Mouse (Mus musculus) neural tube, embryonic 11.5 days (tissue): ENCODE measurements around the gene Rps6kc1. TPM values are rescaled to one million over a fixed set of nuclear protein-coding genes. Genes with fewer than 3 reads are reported as not detected.

Experiments used
- ATAC-seq: fragments of 200-750 bp; cut with Nextera tagmentation; 2 replicates; pipeline ENCODE4 v1.8.0; 2017; ENCODE audit warnings: moderate number of reproducible peaks, mild to moderate bottlenecking, moderate TSS enrichment, moderate library complexity; ENCODE audit not compliant: insufficient read depth, low FRiP score, low TSS enrichment
- DNase-seq: peaks from one replicate; pipeline ENCODE4 v3.0.0-alpha.2; 2015; ENCODE audit warnings: low spot score
- H3K27ac ChIP-seq: fragments of 300-500 bp; sonication (generic); 2 replicates; pipeline ENCODE4 v1.5.1; 2014; ENCODE audit warnings: low read depth, mild to moderate bottlenecking, low read length
- H3K27me3 ChIP-seq: fragments of 300-500 bp; sonication (generic); 2 replicates; pipeline ENCODE4 v1.6.1; 2014; ENCODE audit warnings: mild to moderate bottlenecking, low read length, mixed read lengths; ENCODE audit not compliant: control insufficient read depth, insufficient read depth
- H3K36me3 ChIP-seq: fragments of 300-500 bp; sonication (generic); 2 replicates; pipeline ENCODE4 v1.6.1; 2014; ENCODE audit warnings: mild to moderate bottlenecking, low read length, moderate library complexity, mixed read lengths; ENCODE audit not compliant: control insufficient read depth, insufficient read depth
- H3K4me1 ChIP-seq: fragments of 300-500 bp; sonication (generic); 2 replicates; pipeline ENCODE4 v1.6.1; 2014; ENCODE audit warnings: low read length, mixed read lengths; ENCODE audit not compliant: control insufficient read depth, insufficient read depth
- H3K4me2 ChIP-seq: fragments of 300-500 bp; sonication (generic); 2 replicates; pipeline ENCODE4 v1.6.1; 2014; ENCODE audit warnings: low read depth, mild to moderate bottlenecking, moderate library complexity
- H3K4me3 ChIP-seq: fragments of 300-500 bp; sonication (generic); 2 replicates; pipeline ENCODE4 v1.5.1; 2014; ENCODE audit warnings: low read depth, low read length
- H3K9ac ChIP-seq: fragments of 300-500 bp; sonication (generic); 2 replicates; pipeline ENCODE4 v1.6.1; 2014; ENCODE audit warnings: mild to moderate bottlenecking, low read length
- H3K9me3 ChIP-seq: fragments of 300-500 bp; sonication (generic); 2 replicates; pipeline ENCODE4 v1.6.1; 2016; ENCODE audit warnings: low read length; ENCODE audit not compliant: control insufficient read depth
- WGBS: fragments of 180-500 bp; shearing (Covaris S2); extraction: QIAGEN DNeasy Blood & Tissue Kit; methylation state at CpG from one replicate; pipeline ENCODE4 v1.1.7; 2014; 5-methylcytosine and 5-hydroxymethylcytosine counted together
- polyA plus RNA-seq: library from polyadenylated mRNA; unstranded; fragments of >200 nt; fragmentation: Nextera tagmentation; extraction: Ambion mirVana; gene quantifications from 2 replicates; pipeline ENCODE4 v1.2.1, GENCODE M21; 2014

The Rps6kc1 gene
- polyA plus RNA-seq, 1 experiment from 2014 or later, result 22.5 TPM

DNA sequence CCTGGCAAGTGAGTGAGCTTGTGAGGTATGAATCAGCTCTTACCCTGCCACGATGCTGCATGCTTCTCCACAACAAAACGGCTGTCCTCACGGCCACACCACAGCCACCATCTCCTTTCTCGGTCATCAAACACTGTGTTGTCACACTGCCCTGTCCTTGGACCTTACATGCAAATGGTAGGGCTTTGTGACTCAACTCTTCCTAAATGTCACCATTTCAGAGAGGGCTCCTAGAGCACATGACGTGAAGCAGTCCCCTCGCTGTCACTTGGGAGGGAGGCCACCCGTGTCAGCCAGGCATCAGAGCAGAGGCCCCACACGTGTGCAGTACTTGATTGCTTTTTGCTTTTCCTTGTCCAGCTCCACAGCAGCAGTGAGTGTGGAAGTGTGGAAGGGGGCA lies 104.8 kb downstream of the Rps6kc1 start:
- H3K4me3 ChIP-seq, result no peak overlapping the region
- no peaks in the 10 kb centered on the region; the same call in 1 of the 2 replicates for H3K36me3 ChIP-seq
- no peaks in the 10 kb centered on the region for H3K9me3 ChIP-seq
- H3K4me1 ChIP-seq, result peaks cover 12% of the 10 kb centered on the region
- no peak overlapping the region for H3K27ac ChIP-seq
- ATAC-seq, result no peak
- WGBS, result 88% methylated on average over 8 of the region's 8 CpGs
- H3K27me3 ChIP-seq, result no peaks in the 10 kb centered on the region
- DNase-seq, result no peak
- H3K4me2 ChIP-seq, result no peak overlapping the region
- H3K9ac ChIP-seq, result no peak overlapping the region

DNA sequence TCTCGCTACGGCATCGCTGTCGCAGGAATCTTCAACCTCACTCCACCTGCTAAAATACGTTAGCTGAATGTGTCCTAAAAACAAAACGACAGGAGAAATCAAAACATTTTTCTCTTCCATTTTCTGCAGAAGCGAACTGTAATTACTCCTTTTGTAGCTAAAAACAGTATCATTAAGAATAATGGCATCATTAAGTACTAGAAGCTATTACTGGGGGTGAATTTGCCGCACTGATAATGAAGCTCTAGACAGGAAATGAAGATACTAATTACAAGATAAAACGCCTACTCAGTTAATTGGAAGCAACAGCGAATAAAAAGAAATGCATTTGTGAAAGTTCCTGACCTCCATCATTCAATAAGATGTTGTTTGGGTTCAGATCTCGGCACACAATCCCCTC lies 112.9 kb downstream of the Rps6kc1 start:
- Histone ChIP-seq H3K4me3 (no peak overlapping the region), H3K27me3 (no peaks in the 10 kb centered on the region), H3K36me3 (no peaks in the 10 kb centered on the region), H3K4me2 (no peak overlapping the region), H3K9me3 (no peaks in the 10 kb centered on the region), H3K9ac (no peak overlapping the region), H3K27ac (no peak overlapping the region), H3K4me1 (no peaks in the 10 kb centered on the region)
- ATAC-seq (no peak), DNase-seq (no peak)
- 89% methylated on average over 11 of the region's 11 CpGs for WGBS

DNA sequence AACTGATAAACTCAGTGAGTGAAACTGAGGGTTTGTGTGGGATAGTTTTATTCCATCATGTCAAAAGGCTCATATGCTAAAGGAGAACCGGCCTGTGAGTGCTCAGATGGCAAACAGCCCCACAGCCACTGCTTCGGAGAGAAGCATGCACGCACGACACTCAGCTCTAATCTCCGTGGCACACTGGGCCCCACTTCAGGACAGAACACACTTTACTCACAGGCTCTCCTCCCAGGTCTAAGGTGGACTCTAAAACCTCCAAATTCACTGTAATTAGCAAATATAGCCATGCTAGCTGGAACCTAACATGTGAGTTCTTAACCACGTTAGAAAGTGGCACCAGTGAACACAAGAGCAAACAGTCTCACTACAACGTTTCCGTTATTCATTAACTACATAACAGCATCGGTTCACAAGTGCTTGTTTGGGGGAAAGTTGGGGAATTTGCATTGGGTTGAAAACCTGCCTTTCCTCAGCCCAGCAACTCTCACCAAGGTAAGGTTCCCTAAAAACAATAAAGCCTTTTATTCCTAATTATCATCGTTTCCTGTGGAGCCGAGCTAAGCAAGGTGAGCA lies 114.0 kb downstream of the Rps6kc1 start:
- no peak for DNase-seq
- Histone ChIP-seq H3K9ac (no peak overlapping the region), H3K36me3 (no peaks in the 10 kb centered on the region), H3K4me3 (no peak overlapping the region), H3K4me1 (no peaks in the 10 kb centered on the region), H3K9me3 (no peaks in the 10 kb centered on the region), H3K27ac (no peak overlapping the region), H3K4me2 (no peak overlapping the region), H3K27me3 (no peaks in the 10 kb centered on the region)
- 73% methylated on average over 11 of the region's 11 CpGs for WGBS
- ATAC-seq, result no peak

- no peak overlapping the region for H3K27ac ChIP-seq
- no peaks in the 10 kb centered on the region for H3K36me3 ChIP-seq
- no peak overlapping the region for H3K4me2 ChIP-seq
- no peak overlapping the region for H3K4me3 ChIP-seq
- DNase-seq, result peak; percentile 54
- H3K27me3 ChIP-seq, result no peaks in the 10 kb centered on the region
- H3K4me1 ChIP-seq, result no peaks in the 10 kb centered on the region
- no peak for ATAC-seq
- H3K9me3 ChIP-seq, result no peaks in the 10 kb centered on the region
- WGBS, result 53% methylated on average over 7 of the region's 7 CpGs
- H3K9ac ChIP-seq, result no peak overlapping the region
Observed at GRCm38 (mm10) chr1:190796745-190797482, 114.7 kb downstream of the Rps6kc1 start.

DNA sequence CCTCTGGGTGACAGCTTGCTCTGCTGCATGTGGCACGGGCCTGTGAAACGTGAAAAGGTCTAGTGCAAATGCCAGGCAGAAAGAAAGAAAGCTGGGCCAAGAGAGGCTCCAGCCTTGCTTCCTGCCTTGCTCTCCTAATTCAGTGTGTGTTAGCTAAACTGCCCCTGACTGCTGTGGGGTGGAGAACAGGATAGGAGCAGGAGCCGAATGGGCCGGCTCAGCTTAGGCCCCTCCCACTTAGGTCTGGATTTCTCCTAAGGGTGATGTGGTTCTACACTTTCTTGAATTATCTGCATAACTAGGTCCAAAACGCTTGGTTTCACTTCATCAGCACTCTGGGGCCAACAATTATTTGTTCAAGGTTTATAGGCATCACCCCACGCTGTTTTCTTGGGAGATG lies 119.9 kb downstream of the Rps6kc1 start:
- DNase-seq, result no peak
- H3K36me3 ChIP-seq, result no peaks in the 10 kb centered on the region
- no peak overlapping the region for H3K4me3 ChIP-seq
- no peaks in the 10 kb centered on the region for H3K9me3 ChIP-seq
- H3K27me3 ChIP-seq, result no peaks in the 10 kb centered on the region
- H3K9ac ChIP-seq, result no peak overlapping the region
- no peaks in the 10 kb centered on the region for H3K4me1 ChIP-seq
- H3K4me2 ChIP-seq, result no peak overlapping the region
- no peak overlapping the region for H3K27ac ChIP-seq
- WGBS, result 89% methylated on average over 6 of the region's 6 CpGs
- ATAC-seq, result no peak

GRCm38 (mm10) chr1:190790720-190791119 lies 120.8 kb downstream of the Rps6kc1 start:
- no peaks in the 10 kb centered on the region for H3K9me3 ChIP-seq
- no peaks in the 10 kb centered on the region for H3K27me3 ChIP-seq
- no peak for ATAC-seq
- H3K4me2 ChIP-seq, result no peak overlapping the region
- no peaks in the 10 kb centered on the region for H3K4me1 ChIP-seq
- no peak overlapping the region for H3K27ac ChIP-seq
- H3K4me3 ChIP-seq, result no peak overlapping the region
- 83% methylated on average over 6 of the region's 6 CpGs for WGBS
- H3K36me3 ChIP-seq, result no peaks in the 10 kb centered on the region
- no peak overlapping the region for H3K9ac ChIP-seq
- DNase-seq, result no peak

DNA sequence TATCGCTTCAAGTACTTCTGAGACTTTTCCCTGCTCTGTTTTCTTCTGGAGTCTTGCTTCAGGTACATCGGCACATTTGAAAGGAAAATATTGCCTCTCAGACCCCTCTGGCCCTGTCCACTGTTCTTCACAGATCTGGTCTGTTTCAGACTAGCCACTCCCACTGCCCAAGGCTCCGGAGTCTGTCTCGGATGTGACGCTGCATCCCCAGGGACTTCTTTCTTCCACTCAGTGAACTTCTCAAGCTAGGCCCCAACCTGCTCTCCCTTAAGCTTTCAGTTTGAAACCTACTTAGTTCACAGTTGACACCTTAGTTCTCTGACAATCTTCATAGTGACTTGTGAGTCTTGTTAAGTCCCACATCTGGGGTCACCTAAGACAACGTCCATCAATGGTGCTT lies 133.9 kb downstream of the Rps6kc1 start:
- no peak overlapping the region for H3K27ac ChIP-seq
- H3K9ac ChIP-seq, result no peak overlapping the region
- 76% methylated on average over 6 of the region's 6 CpGs for WGBS
- no peaks in the 10 kb centered on the region for H3K9me3 ChIP-seq
- no peak for DNase-seq
- no peaks in the 10 kb centered on the region for H3K27me3 ChIP-seq
- H3K36me3 ChIP-seq, result no peaks in the 10 kb centered on the region
- no peak for ATAC-seq
- no peak overlapping the region for H3K4me3 ChIP-seq
- H3K4me1 ChIP-seq, result no peaks in the 10 kb centered on the region
- no peak overlapping the region for H3K4me2 ChIP-seq

DNA sequence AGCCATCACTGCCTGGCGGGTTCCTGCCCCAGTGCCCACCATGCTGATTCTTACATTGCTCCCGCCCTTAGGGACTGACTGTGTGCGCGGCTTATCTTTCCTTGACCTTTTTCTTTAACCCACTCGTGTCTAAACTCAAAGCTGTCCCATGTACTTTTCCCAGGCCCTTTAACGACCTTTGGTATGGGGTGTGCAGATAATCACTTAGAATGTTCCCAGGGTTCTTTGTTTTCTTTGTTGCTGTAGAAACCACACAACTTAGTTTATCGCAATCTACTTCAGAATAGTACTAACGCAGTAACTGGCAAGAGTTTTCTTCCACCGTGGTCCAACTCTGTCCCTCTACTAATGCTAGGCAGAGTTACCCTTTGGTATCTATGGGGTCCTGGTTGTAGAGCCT lies 135.3 kb downstream of the Rps6kc1 start:
- H3K27ac ChIP-seq, result no peak overlapping the region
- ATAC-seq, result no peak
- no peak overlapping the region for H3K4me3 ChIP-seq
- no peaks in the 10 kb centered on the region for H3K36me3 ChIP-seq
- no peak overlapping the region for H3K9ac ChIP-seq
- no peaks in the 10 kb centered on the region for H3K9me3 ChIP-seq
- WGBS, result 89% methylated on average over 9 of the region's 9 CpGs
- no peak overlapping the region for H3K4me2 ChIP-seq
- H3K27me3 ChIP-seq, result no peaks in the 10 kb centered on the region
- no peak for DNase-seq
- no peaks in the 10 kb centered on the region for H3K4me1 ChIP-seq
